Mouse (Mus musculus) liver, postnatal 0 days (tissue): ENCODE results near the gene Ercc1. TPM values are rescaled to one million over a fixed set of nuclear protein-coding genes. Genes with fewer than 3 reads are reported as not detected.

Experiments
- ATAC-seq: fragments of 200-750 bp; cut with Nextera tagmentation; 2 replicates; pipeline ENCODE4 v1.8.0; 2017; ENCODE audit warnings: mild to moderate bottlenecking, moderate library complexity
- DNase-seq: peaks from one replicate; pipeline ENCODE4 v3.0.0-alpha.2; 2016
- H3K27ac ChIP-seq: fragments of 300-500 bp; sonication (generic); 2 replicates; pipeline ENCODE4 v1.5.1; 2014; ENCODE audit warnings: antibody characterized with exemption, moderate library complexity, mild to moderate bottlenecking, low read depth
- H3K27me3 ChIP-seq: fragments of 300-500 bp; sonication (generic); 2 replicates; pipeline ENCODE4 v1.6.1; 2014; ENCODE audit warnings: low read length, control low read depth, mixed read lengths; ENCODE audit not compliant: insufficient read depth
- H3K36me3 ChIP-seq: fragments of 300-500 bp; sonication (generic); replicated peaks from 2 replicates; pipeline ENCODE4 v1.6.1; 2014; ENCODE audit warnings: mild to moderate bottlenecking, control low read depth, low read length, moderate library complexity, mixed read lengths; ENCODE audit not compliant: insufficient read depth
- H3K4me1 ChIP-seq: fragments of 300-500 bp; sonication (generic); 2 replicates; pipeline ENCODE4 v1.6.1; 2014; ENCODE audit warnings: antibody characterized with exemption, mild to moderate bottlenecking, control low read depth; ENCODE audit not compliant: insufficient read depth
- H3K4me2 ChIP-seq: fragments of 300-500 bp; sonication (generic); 2 replicates; pipeline ENCODE4 v1.6.1; 2014; ENCODE audit warnings: low read depth, mild to moderate bottlenecking, low read length, moderate library complexity, mixed read lengths
- H3K4me3 ChIP-seq: fragments of 300-500 bp; sonication (generic); 2 replicates; pipeline ENCODE4 v1.5.1; 2014; ENCODE audit warnings: low read depth, low read length
- H3K9ac ChIP-seq: fragments of 300-500 bp; sonication (generic); replicated peaks from 2 replicates; pipeline ENCODE4 v1.6.1; 2014; ENCODE audit warnings: mild to moderate bottlenecking, moderate library complexity
- H3K9me3 ChIP-seq: fragments of 300-500 bp; sonication (generic); 2 replicates; pipeline ENCODE4 v1.6.1; 2016; ENCODE audit warnings: mild to moderate bottlenecking, control low read depth, low read length, mixed read lengths
- CTCF ChIP-seq: sonication (generic); IDR thresholded peaks from 2 replicates; pipeline ENCODE4 v1.5.1; 2016; ENCODE audit warnings: antibody characterized with exemption, low read depth
- EP300 ChIP-seq: IDR thresholded peaks from 2 replicates; pipeline ENCODE4 v1.6.1; 2016; ENCODE audit warnings: antibody characterized with exemption, low read depth, mild to moderate bottlenecking
- WGBS: fragments of 180-500 bp; shearing (Covaris S2); extraction: QIAGEN DNeasy Blood & Tissue Kit; methylation state at CpG from one replicate; pipeline ENCODE4 v1.1.7; 2014; ENCODE audit not compliant: insufficient replicate concordance; 5-methylcytosine and 5-hydroxymethylcytosine counted together
- polyA plus RNA-seq: library from polyadenylated mRNA; unstranded; fragments of >200 nt; fragmentation: Nextera tagmentation; extraction: Ambion mirVana; gene quantifications from 2 replicates; pipeline ENCODE4 v1.2.1, GENCODE M21; 2015

The Ercc1 gene
- polyA plus RNA-seq, 1 experiment from 2014 or later = 9.8 TPM

- no peak for TF ChIP-seq CTCF
- no peak for TF ChIP-seq EP300
- Histone ChIP-seq H3K27ac (no peak overlapping the region), H3K27me3 (0 out of 2 replicates have a peak, but pooled peaks cover 10% of the 10 kb centered on the region), H3K9ac (no peak overlapping the region), H3K4me1 (peaks cover 27% of the 10 kb centered on the region), H3K9me3 (no peaks in the 10 kb centered on the region), H3K4me3 (no peak overlapping the region), H3K4me2 (no peak overlapping the region), H3K36me3 (no peaks in the 10 kb centered on the region)
- no peak for DNase-seq
- no peak for ATAC-seq
- 84% methylated on average over 11 of the region's 11 CpGs for WGBS
Observed at GRCm38 (mm10) chr7:19324221-19324620, 20.4 kb upstream of the Ercc1 start.

GRCm38 (mm10) chr7:19325262-19326199 is 19.0 kb upstream of the Ercc1 start:
- Histone ChIP-seq H3K9me3 (no peaks in the 10 kb centered on the region), H3K4me3 (no peak overlapping the region), H3K4me1 (peaks cover 23% of the 10 kb centered on the region), H3K36me3 (no peaks in the 10 kb centered on the region), H3K4me2 (peak overlapping the region; percentile 69), H3K9ac (no peak overlapping the region), H3K27me3 (0 out of 2 replicates have a peak, but pooled peaks cover 10% of the 10 kb centered on the region), H3K27ac (no peak overlapping the region)
- TF ChIP-seq CTCF = no peak
- no peak for TF ChIP-seq EP300
- DNase-seq (no peak), ATAC-seq (no peak)
- 57% methylated on average over 21 of the region's 21 CpGs for WGBS

GRCm38 (mm10) chr7:19326359-19326758 is 18.2 kb upstream of the Ercc1 start:
- WGBS = under 1% methylated on average over 19 of the region's 20 CpGs
- Histone ChIP-seq H3K4me2 (peak overlapping the region; percentile 69), H3K36me3 (no peaks in the 10 kb centered on the region), H3K4me1 (peaks cover 23% of the 10 kb centered on the region), H3K9ac (no peak overlapping the region), H3K4me3 (peak overlapping the region; percentile 33), H3K27me3 (0 out of 2 replicates have a peak, but pooled peaks cover 10% of the 10 kb centered on the region), H3K27ac (peak overlapping the region; percentile 61; the same call in 1 of the 2 replicates), H3K9me3 (no peaks in the 10 kb centered on the region)
- DNase-seq = peak; percentile 86
- no peak for TF ChIP-seq CTCF
- no peak for TF ChIP-seq EP300
- peak; percentile 40 for ATAC-seq

GRCm38 (mm10) chr7:19327128-19327527 is 17.4 kb upstream of the Ercc1 start:
- peak overlapping the region; percentile 61; the same call in 1 of the 2 replicates for H3K27ac ChIP-seq
- H3K36me3 ChIP-seq = no peaks in the 10 kb centered on the region
- H3K4me3 ChIP-seq = peak overlapping the region; percentile 33; the same call in 1 of the 2 replicates
- TF ChIP-seq CTCF = no peak
- no peak for TF ChIP-seq EP300
- no peak overlapping the region; the same call in 1 of the 2 replicates for H3K9ac ChIP-seq
- 2% methylated on average over 21 of the region's 22 CpGs for WGBS
- H3K9me3 ChIP-seq = no peaks in the 10 kb centered on the region
- H3K4me2 ChIP-seq = peak overlapping the region; percentile 69
- peaks cover 21% of the 10 kb centered on the region for H3K4me1 ChIP-seq
- ATAC-seq (peak; percentile 74), DNase-seq (peak; percentile 86)
- H3K27me3 ChIP-seq = 0 out of 2 replicates have a peak, but pooled peaks cover 9% of the 10 kb centered on the region

GRCm38 (mm10) chr7:19327782-19328181 is 16.8 kb upstream of the Ercc1 start:
- H3K4me1 ChIP-seq = peaks cover 25% of the 10 kb centered on the region
- no peak for ATAC-seq
- WGBS = 64% methylated on average over 5 of the region's 5 CpGs
- H3K27me3 ChIP-seq = 0 out of 2 replicates have a peak, but pooled peaks cover 4% of the 10 kb centered on the region
- no peak overlapping the region for H3K4me2 ChIP-seq
- no peaks in the 10 kb centered on the region for H3K9me3 ChIP-seq
- H3K27ac ChIP-seq = no peak overlapping the region
- no peak for DNase-seq
- no peak overlapping the region for H3K9ac ChIP-seq
- no peak overlapping the region for H3K4me3 ChIP-seq
- TF ChIP-seq CTCF = no peak
- no peak for TF ChIP-seq EP300
- no peaks in the 10 kb centered on the region for H3K36me3 ChIP-seq

- DNase-seq = no peak
- Histone ChIP-seq H3K27me3 (0 out of 2 replicates have a peak, but pooled peaks cover under 1% of the 10 kb centered on the region), H3K27ac (no peak overlapping the region), H3K9me3 (no peaks in the 10 kb centered on the region), H3K36me3 (no peaks in the 10 kb centered on the region), H3K4me3 (no peak overlapping the region), H3K4me1 (peaks cover 25% of the 10 kb centered on the region), H3K9ac (no peak overlapping the region), H3K4me2 (no peak overlapping the region)
- TF ChIP-seq CTCF (peak; percentile 49), EP300 (no peak)
- ATAC-seq = no peak
Observed at GRCm38 (mm10) chr7:19328425-19328824, 16.2 kb upstream of the Ercc1 start.
